Mouse (Mus musculus) neural tube, embryonic 14.5 days (tissue): ENCODE measurements around the gene Aldh3a1. TPM values are rescaled to one million over a fixed set of nuclear protein-coding genes. Genes with fewer than 3 reads are reported as not detected.
"Not testable (repeated sequence)": the region's sequence is repeated elsewhere in the genome, so short reads cannot be mapped to it uniquely, and the experiment has no call there.

ENCODE experiments used
- ATAC-seq: fragments of 200-750 bp; cut with Nextera tagmentation; 2 replicates; pipeline ENCODE4 v1.8.0; 2017; ENCODE audit warnings: low read depth, mild to moderate bottlenecking, moderate TSS enrichment, moderate library complexity
- H3K27ac ChIP-seq: fragments of 300-500 bp; sonication (generic); 2 replicates; pipeline ENCODE4 v1.5.1; 2014; ENCODE audit warnings: low read depth, mild to moderate bottlenecking, control low read depth, low read length, moderate library complexity, mixed read lengths
- H3K27me3 ChIP-seq: fragments of 300-500 bp; sonication (generic); 2 replicates; pipeline ENCODE4 v1.6.1; 2014; ENCODE audit warnings: low read length; ENCODE audit not compliant: control insufficient read depth, insufficient read depth
- H3K36me3 ChIP-seq: fragments of 300-500 bp; sonication (generic); 2 replicates; pipeline ENCODE4 v1.6.1; 2014; ENCODE audit warnings: low read length, mixed read lengths; ENCODE audit not compliant: control insufficient read depth, insufficient read depth
- H3K4me1 ChIP-seq: fragments of 300-500 bp; sonication (generic); 2 replicates; pipeline ENCODE4 v1.6.1; 2014; ENCODE audit warnings: low read length; ENCODE audit not compliant: control insufficient read depth, insufficient read depth
- H3K4me2 ChIP-seq: fragments of 300-500 bp; sonication (generic); 2 replicates; pipeline ENCODE4 v1.6.1; 2014; ENCODE audit warnings: mild to moderate bottlenecking, low read depth, low read length, control low read depth
- H3K4me3 ChIP-seq: fragments of 300-500 bp; sonication (generic); 2 replicates; pipeline ENCODE4 v1.5.1; 2014; ENCODE audit warnings: low read depth, low read length, control low read depth, mixed read lengths
- H3K9ac ChIP-seq: fragments of 300-500 bp; sonication (generic); replicated peaks from 2 replicates; pipeline ENCODE4 v1.6.1; 2014; ENCODE audit warnings: low read depth, mild to moderate bottlenecking, control low read depth, low read length, mixed read lengths
- H3K9me3 ChIP-seq: fragments of 300-500 bp; sonication (generic); 2 replicates; pipeline ENCODE4 v1.6.1; 2016; ENCODE audit warnings: low read length; ENCODE audit not compliant: control insufficient read depth
- WGBS: fragments of 180-500 bp; shearing (Covaris S2); extraction: QIAGEN DNeasy Blood & Tissue Kit; methylation state at CpG from one replicate; pipeline ENCODE4 v1.1.7; 2014; 5-methylcytosine and 5-hydroxymethylcytosine counted together
- polyA plus RNA-seq: library from polyadenylated mRNA; unstranded; fragments of >200 nt; fragmentation: Nextera tagmentation; extraction: Ambion mirVana; gene quantifications from 2 replicates; pipeline ENCODE4 v1.2.1, GENCODE M21; 2014

The Aldh3a1 gene
- polyA plus RNA-seq, 1 experiment from 2014 or later, result not detected

GRCm38 (mm10) chr11:61192123-61192522 lies 15.2 kb upstream of the Aldh3a1 start:
- 100% methylated on average over 6 of the region's 10 CpGs for WGBS
- H3K36me3 ChIP-seq, H3K27me3 ChIP-seq, H3K9ac ChIP-seq, H3K9me3 ChIP-seq, H3K4me1 ChIP-seq, H3K27ac ChIP-seq, H3K4me2 ChIP-seq, ATAC-seq, H3K4me3 ChIP-seq: not testable (repeated sequence)

- 96% methylated on average over 2 of the region's 2 CpGs for WGBS
- H3K36me3 ChIP-seq, result no peaks in the 10 kb centered on the region
- no peaks in the 10 kb centered on the region for H3K27me3 ChIP-seq
- no peaks in the 10 kb centered on the region for H3K9me3 ChIP-seq
- H3K4me3 ChIP-seq, result no peak overlapping the region
- no peak for ATAC-seq
- H3K4me1 ChIP-seq, result no peaks in the 10 kb centered on the region
- H3K4me2 ChIP-seq, result no peak overlapping the region
- H3K9ac ChIP-seq, result no peak overlapping the region
- H3K27ac ChIP-seq, result no peak overlapping the region
Observed at GRCm38 (mm10) chr11:61192779-61193178, 14.6 kb upstream of the Aldh3a1 start.

GRCm38 (mm10) chr11:61193392-61193791 lies 13.9 kb upstream of the Aldh3a1 start:
- no peak overlapping the region for H3K27ac ChIP-seq
- no peak for ATAC-seq
- 9% methylated on average over 9 of the region's 9 CpGs for WGBS

GRCm38 (mm10) chr11:61196616-61197353 lies 10.6 kb upstream of the Aldh3a1 start:
- no peaks in the 10 kb centered on the region for H3K36me3 ChIP-seq
- no peak for ATAC-seq
- H3K4me2 ChIP-seq, result no peak overlapping the region
- no peak overlapping the region for H3K27ac ChIP-seq
- H3K9me3 ChIP-seq, result no peaks in the 10 kb centered on the region
- no peaks in the 10 kb centered on the region for H3K27me3 ChIP-seq
- no peak overlapping the region for H3K4me3 ChIP-seq
- WGBS, result 87% methylated on average over 14 of the region's 14 CpGs
- no peaks in the 10 kb centered on the region for H3K4me1 ChIP-seq
- H3K9ac ChIP-seq, result no peak overlapping the region

More at GRCm38 (mm10) chr11:61193392-61193791, 13.9 kb upstream of the Aldh3a1 start:
- Histone ChIP-seq H3K4me2 (no peak overlapping the region), H3K9me3 (no peaks in the 10 kb centered on the region), H3K9ac (no peak overlapping the region), H3K27me3 (no peaks in the 10 kb centered on the region), H3K4me3 (no peak overlapping the region), H3K36me3 (no peaks in the 10 kb centered on the region), H3K4me1 (no peaks in the 10 kb centered on the region)

- H3K27me3 ChIP-seq, result no peaks in the 10 kb centered on the region
- no peak overlapping the region for H3K9ac ChIP-seq
- H3K27ac ChIP-seq, result no peak overlapping the region
- H3K9me3 ChIP-seq, result no peaks in the 10 kb centered on the region
- H3K4me1 ChIP-seq, result no peaks in the 10 kb centered on the region
- no peak for ATAC-seq
- H3K4me3 ChIP-seq, result no peak overlapping the region
- H3K4me2 ChIP-seq, result no peak overlapping the region
- no peaks in the 10 kb centered on the region for H3K36me3 ChIP-seq
Observed at GRCm38 (mm10) chr11:61197935-61198334, 9.4 kb upstream of the Aldh3a1 start.

- H3K27me3 ChIP-seq, result no peaks in the 10 kb centered on the region
- no peak for ATAC-seq
- no peak overlapping the region for H3K9ac ChIP-seq
- no peak overlapping the region for H3K4me3 ChIP-seq
- H3K9me3 ChIP-seq, result no peaks in the 10 kb centered on the region
- H3K4me2 ChIP-seq, result no peak overlapping the region
- H3K4me1 ChIP-seq, result no peaks in the 10 kb centered on the region
- no peak overlapping the region for H3K27ac ChIP-seq
- WGBS, result 64% methylated on average over 4 of the region's 4 CpGs
- H3K36me3 ChIP-seq, result no peaks in the 10 kb centered on the region
Observed at GRCm38 (mm10) chr11:61199620-61200362, 7.5 kb upstream of the Aldh3a1 start.

GRCm38 (mm10) chr11:61202186-61202585 lies 5.2 kb upstream of the Aldh3a1 start:
- Histone ChIP-seq H3K9me3 (no peaks in the 10 kb centered on the region), H3K27me3 (no peaks in the 10 kb centered on the region), H3K4me1 (no peaks in the 10 kb centered on the region), H3K9ac (no peak overlapping the region), H3K4me3 (no peak overlapping the region), H3K27ac (no peak overlapping the region), H3K36me3 (no peaks in the 10 kb centered on the region), H3K4me2 (no peak overlapping the region)
- ATAC-seq, result no peak
- 64% methylated on average over 6 of the region's 6 CpGs for WGBS

- ATAC-seq, result no peak
- Histone ChIP-seq H3K4me2 (no peak overlapping the region), H3K4me3 (no peak overlapping the region), H3K27ac (no peak overlapping the region), H3K4me1 (no peaks in the 10 kb centered on the region), H3K9me3 (no peaks in the 10 kb centered on the region), H3K36me3 (no peaks in the 10 kb centered on the region), H3K27me3 (no peaks in the 10 kb centered on the region), H3K9ac (no peak overlapping the region)
- WGBS, result 72% methylated on average over 2 of the region's 2 CpGs
Observed at GRCm38 (mm10) chr11:61202810-61203209, 4.5 kb upstream of the Aldh3a1 start.

- no peaks in the 10 kb centered on the region for H3K4me1 ChIP-seq
- H3K4me2 ChIP-seq, result no peak overlapping the region
- H3K36me3 ChIP-seq, result no peaks in the 10 kb centered on the region
- H3K9me3 ChIP-seq, result no peaks in the 10 kb centered on the region
- WGBS, result 95% methylated on average over 9 of the region's 10 CpGs
- no peak overlapping the region for H3K9ac ChIP-seq
- no peak overlapping the region for H3K4me3 ChIP-seq
- no peaks in the 10 kb centered on the region for H3K27me3 ChIP-seq
- no peak overlapping the region for H3K27ac ChIP-seq
- ATAC-seq, result no peak
Observed at GRCm38 (mm10) chr11:61205167-61205950, 2.0 kb upstream of the Aldh3a1 start.
